Mouse (Mus musculus) cerebellum, postnatal 10 days (tissue): Measurements from ENCODE around the gene Mtmr6.

Source experiments
- DNase-seq, 2 experiments: peaks; one replicate each; pipeline ENCODE4 v3.0.0; 2021; ENCODE audit warnings: mixed read lengths in 2 of 2

The Mtmr6 gene

DNA sequence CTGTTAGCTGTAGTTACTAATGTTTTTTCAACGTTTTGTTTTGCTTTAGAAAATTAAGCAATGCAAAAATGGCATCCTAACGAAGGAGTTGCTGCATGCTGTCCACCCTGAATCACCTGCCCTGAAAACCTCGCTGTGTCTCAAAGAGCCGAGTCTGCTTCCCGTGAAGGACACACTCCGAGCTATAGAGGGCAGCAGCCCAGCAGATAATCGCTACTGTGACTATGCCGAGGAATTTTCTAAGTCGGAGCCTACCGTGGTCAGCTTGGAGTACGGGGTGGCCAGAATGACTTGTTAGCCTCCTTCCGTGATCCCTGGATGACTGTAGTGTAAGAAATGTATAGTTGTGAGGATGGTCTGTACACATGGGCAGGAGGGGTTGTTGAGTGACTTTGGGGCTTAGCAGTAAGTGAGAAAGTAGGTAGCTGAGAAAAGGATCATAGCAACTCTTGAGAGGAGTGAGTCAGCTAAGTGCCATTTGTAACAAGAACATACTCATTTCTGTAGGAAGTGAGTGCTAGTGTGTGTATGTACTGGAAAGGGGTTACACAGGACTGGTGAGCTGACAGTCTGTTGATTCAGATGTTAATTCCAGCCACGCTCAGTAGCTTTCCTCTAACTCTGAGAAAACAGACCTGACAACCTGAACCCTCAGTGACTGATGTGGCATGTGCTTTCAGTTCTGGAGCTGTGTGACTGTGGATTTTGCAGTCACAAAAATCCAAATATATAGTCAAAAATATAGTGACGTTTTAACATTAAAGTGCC is 35.4 kb downstream of the Mtmr6 start:
- DNase-seq = peak; percentile 60 to 65

DNA sequence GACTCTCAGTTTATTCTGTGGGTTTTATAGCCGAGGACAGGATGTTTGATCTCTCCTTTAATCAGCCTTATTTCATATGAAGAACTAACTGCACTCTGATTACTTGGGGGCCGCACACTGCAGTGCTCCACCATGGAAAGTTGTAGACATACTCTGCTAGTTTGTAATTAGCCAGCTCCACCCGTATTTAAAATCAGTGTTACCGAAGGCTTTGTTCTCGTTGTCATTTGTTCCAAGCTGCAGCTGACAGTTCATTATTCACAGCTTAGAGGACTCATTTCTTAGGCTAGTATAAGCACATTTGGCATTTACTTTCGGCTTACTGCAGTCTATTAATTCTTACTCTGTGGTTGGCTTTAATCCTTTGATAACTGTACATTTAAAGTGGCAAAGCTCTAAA is 36.0 kb downstream of the Mtmr6 start:
- no peak for DNase-seq

DNA sequence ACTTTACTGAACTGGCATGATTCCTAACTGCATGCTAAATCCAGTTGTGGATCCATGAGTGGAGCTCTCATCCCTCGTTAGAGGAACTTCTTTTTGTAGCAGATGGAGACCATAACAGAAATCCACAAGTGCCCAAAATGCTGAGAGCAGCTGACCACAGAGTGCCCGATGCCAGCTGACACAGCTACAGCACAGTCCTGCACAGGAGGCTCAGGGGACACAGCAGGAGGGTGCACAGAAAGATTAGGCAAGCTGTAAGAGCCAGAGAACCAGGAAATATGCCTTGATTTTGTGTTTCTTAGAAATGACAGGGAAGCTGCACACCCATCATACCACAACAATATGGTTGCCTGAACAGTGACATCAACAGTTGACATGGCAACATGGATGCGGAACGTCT is 37.4 kb downstream of the Mtmr6 start:
- DNase-seq = peak; percentile 16 to 40

DNA sequence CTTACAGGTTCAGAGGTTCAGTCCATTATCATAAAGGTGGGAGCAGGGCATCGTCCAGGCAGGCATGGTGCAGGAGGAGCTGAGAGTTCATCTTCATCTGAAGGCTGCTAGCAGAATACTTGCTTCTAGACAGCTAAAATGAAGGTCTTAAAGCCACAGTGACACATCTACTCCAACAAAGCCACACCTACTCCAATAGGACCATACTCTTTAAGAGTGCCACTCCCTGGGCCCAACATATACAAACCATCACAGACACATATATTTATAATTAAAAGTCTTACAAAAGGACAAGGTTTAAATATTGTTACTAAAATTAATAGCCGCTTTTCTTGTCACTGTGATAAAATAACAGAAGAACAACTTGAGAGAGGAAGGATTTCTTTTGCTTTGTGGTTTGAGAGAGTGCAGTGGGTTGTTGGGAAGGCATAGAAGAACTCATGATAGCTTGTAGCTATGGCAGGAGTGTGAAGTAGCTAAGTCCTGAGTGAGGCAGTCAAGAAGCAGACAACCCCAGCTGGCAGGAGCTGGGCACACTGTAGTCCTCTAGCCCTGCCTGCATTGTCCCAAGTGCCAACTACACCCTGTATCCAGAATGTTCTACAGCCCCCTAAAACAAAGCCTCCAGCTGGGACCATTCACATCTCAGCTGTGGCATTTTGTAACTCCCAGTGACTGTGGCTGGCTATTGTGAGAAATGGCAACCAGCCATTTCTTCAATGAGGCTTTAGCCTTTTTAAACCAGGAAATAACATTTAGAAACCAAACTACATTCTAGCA is 39.6 kb downstream of the Mtmr6 start:
- DNase-seq = peak; percentile 13 to 15

DNA sequence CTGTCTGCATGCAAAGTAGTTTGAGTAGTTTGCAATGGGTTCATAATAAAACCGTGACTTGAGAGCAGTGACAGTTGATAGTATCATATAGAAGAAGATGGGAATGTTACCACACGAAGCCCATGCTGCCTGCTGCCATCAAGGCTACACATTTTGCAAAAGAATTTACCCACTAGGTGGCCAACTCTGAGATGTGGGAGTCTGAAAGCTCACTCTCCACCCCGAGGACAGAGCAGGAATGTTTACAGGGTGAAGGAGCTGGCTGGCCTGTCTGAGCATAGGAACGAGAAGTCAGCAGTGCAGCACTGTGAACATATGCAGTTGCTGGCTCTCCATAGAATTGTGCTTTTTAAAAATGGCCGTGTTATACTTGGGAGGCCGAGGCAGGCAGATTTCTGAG is 43.1 kb downstream of the Mtmr6 start:
- DNase-seq = peak; percentile 26 to 27

DNA sequence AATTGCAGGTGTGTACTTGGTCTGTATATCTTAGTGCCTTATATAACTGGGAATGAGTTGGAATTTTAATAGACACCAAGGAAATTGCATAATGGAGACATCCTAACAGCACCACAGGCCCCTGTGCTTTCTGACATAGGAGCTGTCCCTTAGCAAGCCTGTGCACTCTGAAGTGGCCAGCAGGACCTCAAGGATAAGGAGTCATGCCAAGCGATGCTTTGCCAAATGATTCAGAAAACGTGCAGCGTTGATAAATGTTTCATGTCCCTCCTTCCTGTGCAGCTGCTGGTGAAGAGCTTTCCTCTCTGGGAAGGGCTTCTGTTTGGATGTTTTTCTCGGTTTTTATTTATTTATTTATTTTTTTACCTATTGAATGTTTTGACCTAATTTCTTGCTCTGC is 45.7 kb downstream of the Mtmr6 start:
- peak; percentile 73 to 79 for DNase-seq

DNA sequence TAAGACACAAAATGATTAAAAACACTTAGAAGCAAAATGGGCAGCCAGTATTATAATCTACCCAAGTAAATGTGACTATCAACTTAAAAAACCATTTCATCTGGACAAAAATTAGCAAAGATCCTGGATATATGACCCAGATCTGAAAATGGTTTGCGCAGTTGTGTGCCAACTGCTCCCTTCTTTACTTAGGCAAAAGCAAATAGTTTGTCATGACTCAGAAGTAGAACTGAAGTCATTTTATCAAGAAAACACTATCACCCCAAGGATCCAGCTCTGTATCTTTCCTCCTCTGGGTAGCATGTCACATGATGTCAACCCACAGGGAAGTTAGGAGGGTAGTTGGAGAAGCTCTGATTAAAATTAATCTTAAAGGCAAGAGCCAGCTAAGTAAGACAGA is 54.2 kb downstream of the Mtmr6 start:
- no peak for DNase-seq

DNA sequence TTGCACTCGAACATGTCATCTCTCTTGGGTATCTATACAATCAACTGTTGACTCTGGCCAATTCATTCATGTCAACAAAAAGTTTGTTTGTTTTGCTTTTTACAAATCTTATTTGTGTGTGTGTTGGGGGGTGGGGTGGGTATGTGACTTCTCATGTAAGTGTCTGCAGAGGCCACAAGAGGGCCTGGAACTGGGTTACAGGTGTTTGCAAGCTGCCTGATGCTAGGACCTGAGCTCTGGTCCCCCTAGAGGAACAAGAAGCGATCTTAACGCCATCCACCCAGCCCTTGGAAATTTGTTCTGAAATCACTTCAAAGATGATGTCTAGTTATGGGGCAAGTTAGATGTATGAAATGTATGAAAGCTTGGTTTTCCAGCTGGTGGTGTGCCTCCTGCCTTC is 55.8 kb downstream of the Mtmr6 start:
- no peak for DNase-seq

DNA sequence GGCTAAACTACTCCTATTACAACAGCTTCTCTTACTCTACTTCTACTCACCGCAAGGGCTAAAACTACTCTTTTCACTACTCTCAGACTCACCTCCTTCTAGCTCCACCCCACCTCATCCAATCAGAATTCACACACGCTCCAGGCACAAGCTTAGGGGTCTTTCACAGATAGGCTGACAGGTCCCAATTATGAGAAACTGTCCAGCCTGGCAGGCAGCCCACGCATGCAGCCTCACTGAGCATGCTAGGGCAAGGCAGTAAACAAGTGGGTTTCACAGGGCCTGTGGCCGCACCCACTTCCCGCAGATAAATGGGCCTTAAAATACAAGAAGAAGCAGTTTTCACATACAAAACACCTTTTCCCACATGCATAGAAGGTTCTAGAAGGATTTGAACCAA is 75.0 kb downstream of the Mtmr6 start:
- peak in 1 of 2 experiments; percentile 16 for DNase-seq

DNA sequence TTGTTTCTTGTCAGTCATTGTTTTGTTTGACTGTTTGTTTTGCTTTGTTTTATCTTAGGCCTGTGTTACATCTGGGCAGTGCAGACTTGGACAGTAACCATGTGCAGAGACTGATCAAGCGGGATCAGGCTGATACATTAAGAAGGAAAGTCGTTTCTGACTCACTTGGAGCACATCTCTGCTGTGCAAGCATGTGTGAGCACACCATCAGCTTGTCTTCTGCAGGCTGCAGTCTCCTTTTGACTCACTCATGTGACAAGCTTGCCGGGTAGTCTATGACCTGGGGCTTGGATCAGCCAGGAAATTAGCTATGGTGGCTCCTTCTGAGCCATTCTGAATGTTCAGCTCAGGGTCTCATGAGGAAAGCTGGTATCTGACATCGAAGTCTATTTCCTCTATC is 75.5 kb downstream of the Mtmr6 start:
- no peak for DNase-seq

DNA sequence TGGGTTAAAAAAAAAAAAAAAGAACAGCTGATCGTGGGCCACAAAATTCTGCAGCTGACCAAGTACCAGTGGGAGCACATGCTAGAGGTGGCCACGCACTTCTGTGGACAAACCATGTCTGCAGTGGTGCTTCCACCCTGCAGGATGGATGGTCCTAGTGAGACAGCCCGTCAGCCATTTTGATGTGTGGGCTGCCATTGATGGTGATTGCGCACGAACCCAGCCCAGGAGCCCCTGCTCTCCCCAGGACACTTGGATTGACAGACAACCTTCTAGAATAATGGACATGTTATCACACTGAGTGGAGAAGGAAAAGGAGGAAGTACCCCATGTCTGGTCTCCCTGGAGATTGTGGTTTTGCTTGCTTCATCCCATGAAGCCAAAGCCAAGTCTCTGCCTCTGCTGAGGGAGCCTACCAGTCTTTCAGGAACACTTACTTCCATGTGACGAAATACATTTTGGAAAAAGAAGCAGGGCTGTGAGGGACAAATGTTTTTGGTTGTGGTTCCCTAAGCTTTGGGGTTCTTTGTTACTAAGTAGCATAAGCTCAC is 80.4 kb downstream of the Mtmr6 start:
- DNase-seq = no peak
